Mouse (Mus musculus): Measurements from ENCODE around the gene Trpm5.

- TF ChIP-seq MAFK (IDR thresholded peaks at IDR 0.05; ENCODE audit: insufficient read depth, low read depth, low read length) (no peak), CHD2 (IDR thresholded peaks at IDR 0.05; ENCODE audit: low read depth, low read length) (no peak), ZC3H11A (IDR thresholded peaks at IDR 0.05; ENCODE audit: borderline replicate concordance, low read depth, low read length) (no peak), HCFC1 (IDR thresholded peaks at IDR 0.05; ENCODE audit: borderline replicate concordance, insufficient read depth, low read length) (no peak)
These were observed 21.4 kb downstream of the Trpm5 start for GRCm38 (mm10) chr7:143073086-143073485.

Measured in ES-E14 (cell line).